Comparison of ENCODE assay signal across 11 mouse cellular contexts in genomic region chr12:29537916-29538315, GRCm38 (mm10). TPM values are rescaled to one million over a fixed set of nuclear protein-coding genes. Genes with fewer than 3 reads are reported as not detected.
A peak's percentile ranks its signal among the peaks of the same experiment; 100 is the strongest.
DNase-seq lines count a peak whose midpoint lies in the region; ATAC-seq lines count a peak whose summit lies in the region.
"Had no signal": no experiment of that assay in that cellular context is flagged by ENCODE, and none has a peak within 500 bp of the region (broad histone marks: within the 10 kb centered on the region; RNA-seq: fewer than 3 reads in every experiment).

No protein-coding gene starts in this region.

- 53% methylated on average over 5 of the region's 5 CpGs for WGBS in embryonic facial prominence, embryonic 14.5 days
- WGBS in embryonic facial prominence, embryonic 10.5 days, result 53% methylated on average over 5 of the region's 5 CpGs
- WGBS in midbrain, embryonic 15.5 days, result 29% methylated on average over 5 of the region's 5 CpGs

- no peak overlapping the region for H3K4me2 ChIP-seq in embryonic facial prominence, embryonic 14.5 days (ENCODE audit: low read depth, low read length)
- H3K4me2 ChIP-seq in midbrain, embryonic 15.5 days, result peak overlapping the region; percentile 77

- H3K4me1 ChIP-seq in embryonic facial prominence, embryonic 14.5 days (ENCODE audit: control insufficient read depth, insufficient read depth, low read length), result no peaks in the 10 kb centered on the region
- peaks cover 20% of the 10 kb centered on the region for H3K4me1 ChIP-seq in embryonic facial prominence, embryonic 10.5 days
- peaks cover 56% of the 10 kb centered on the region for H3K4me1 ChIP-seq in midbrain, embryonic 15.5 days

- H3K9ac ChIP-seq in embryonic facial prominence, embryonic 14.5 days (ENCODE audit: low read depth, low read length), result no peak overlapping the region
- H3K9ac ChIP-seq in midbrain, embryonic 15.5 days, result peak overlapping the region; percentile 57

- peak overlapping the region; percentile 10; the same call in 1 of the 2 replicates for H3K27ac ChIP-seq in embryonic facial prominence, embryonic 14.5 days (replicated peaks; ENCODE audit: low read depth, low read length)
- no peak overlapping the region for H3K27ac ChIP-seq in embryonic facial prominence, embryonic 10.5 days (replicated peaks)
- H3K27ac ChIP-seq in midbrain, embryonic 15.5 days, result peak overlapping the region; percentile 82

- no peak for ATAC-seq in embryonic facial prominence, embryonic 14.5 days (ENCODE audit: low read depth)
- peak; percentile 51 for ATAC-seq in midbrain, embryonic 15.5 days (replicated peaks)
- ATAC-seq in megakaryocyte, adult 5-6 weeks (ENCODE audit: poor library complexity, severe bottlenecking), result no peak

- peaks cover 49% of the 10 kb centered on the region for H3K27me3 ChIP-seq in embryonic facial prominence, embryonic 14.5 days (replicated peaks; ENCODE audit: control insufficient read depth, insufficient read depth, low read length)
- H3K27me3 ChIP-seq in embryonic facial prominence, embryonic 10.5 days (replicated peaks; ENCODE audit: low read depth, poor library complexity, severe bottlenecking), result peaks cover 57% of the 10 kb centered on the region
- no peaks in the 10 kb centered on the region for H3K27me3 ChIP-seq in midbrain, embryonic 15.5 days (replicated peaks)

- no peaks in the 10 kb centered on the region for H3K36me3 ChIP-seq in embryonic facial prominence, embryonic 14.5 days (ENCODE audit: control insufficient read depth, insufficient read depth, low read length)
- H3K36me3 ChIP-seq in embryonic facial prominence, embryonic 10.5 days (replicated peaks), result no peaks in the 10 kb centered on the region
- H3K36me3 ChIP-seq in midbrain, embryonic 15.5 days (replicated peaks), result no peaks in the 10 kb centered on the region

- no peak for DNase-seq in embryonic facial prominence, embryonic 14.5 days (ENCODE audit: low spot score)
- no peak for DNase-seq in embryonic facial prominence, embryonic 10.5 days (ENCODE audit: low spot score)
- DNase-seq in MN1 (ENCODE audit: low spot score) (peak; percentile 49), liver (no peak)
- DNase-seq in cerebellum, postnatal 36 days, result peak; percentile 48 to 64
- no peak for DNase-seq in thymus, postnatal 36 days
- DNase-seq: kidney, adult 18-20 months; right cerebral cortex, adult 18-20 months; thymus, postnatal 4 days had no signal

- no peak overlapping the region for H3K4me3 ChIP-seq in embryonic facial prominence, embryonic 14.5 days (ENCODE audit: low read depth, low read length)
- no peak overlapping the region for H3K4me3 ChIP-seq in embryonic facial prominence, embryonic 10.5 days
- H3K4me3 ChIP-seq in midbrain, embryonic 15.5 days, result peak overlapping the region; percentile 45

- H3K9me3 ChIP-seq in embryonic facial prominence, embryonic 14.5 days (ENCODE audit: control insufficient read depth, low read length), result no peaks in the 10 kb centered on the region
- H3K9me3 ChIP-seq in embryonic facial prominence, embryonic 10.5 days, result no peaks in the 10 kb centered on the region
- H3K9me3 ChIP-seq in midbrain, embryonic 15.5 days, result no peaks in the 10 kb centered on the region

RNA-seq across cellular contexts. Expression of gene Myt1l, which starts 9.7 kb away (rescaled TPM):
- 9.7 and 11.9 TPM in 2 replicates for polyA plus RNA-seq in embryonic facial prominence, embryonic 14.5 days (2014; fragmentation: Nextera tagmentation; extraction: Ambion mirVana)
- polyA plus RNA-seq in embryonic facial prominence, embryonic 10.5 days (2016; fragmentation: Nextera tagmentation; extraction: Ambion mirVana), result 1.7 and 3.6 TPM in 2 replicates
- 322 and 331 TPM in 2 replicates for polyA plus RNA-seq in midbrain, embryonic 15.5 days (2015; fragmentation: Nextera tagmentation; extraction: Ambion mirVana)
- total RNA-seq in megakaryocyte, adult 5-6 weeks (2015), result not detected in 2 replicates
- total RNA-seq in megakaryocyte, adult 5-6 weeks (2017), result not detected in 2 replicates

Comparison
In these comparisons a context has a peak if more than half of its experiments do, and no peak if none do; other contexts are left out.
1. DNase-seq: peak in MN1 (single experiment) and cerebellum, postnatal 36 days (2 of 2); none in embryonic facial prominence, embryonic 14.5 days (single experiment), embryonic facial prominence, embryonic 10.5 days (single experiment), thymus, postnatal 36 days (0 of 2) and liver (single experiment).
2. RNA of gene Myt1l, which starts 9.7 kb away (polyA plus RNA-seq): 322 to 331 TPM in midbrain, embryonic 15.5 days; 9.7 to 11.9 TPM in embryonic facial prominence, embryonic 14.5 days and 1.7 to 3.6 TPM in embryonic facial prominence, embryonic 10.5 days; every median in the first group is over 10 times any median in the second.